Mouse (Mus musculus): ENCODE measurements at regions not wholly inside any gene's neighbourhood (a gene's known extent, or its start where the extent isn't known, plus 50 kb on each side); places are given as distances from the start of the nearest gene placed in this dataset.

DNA sequence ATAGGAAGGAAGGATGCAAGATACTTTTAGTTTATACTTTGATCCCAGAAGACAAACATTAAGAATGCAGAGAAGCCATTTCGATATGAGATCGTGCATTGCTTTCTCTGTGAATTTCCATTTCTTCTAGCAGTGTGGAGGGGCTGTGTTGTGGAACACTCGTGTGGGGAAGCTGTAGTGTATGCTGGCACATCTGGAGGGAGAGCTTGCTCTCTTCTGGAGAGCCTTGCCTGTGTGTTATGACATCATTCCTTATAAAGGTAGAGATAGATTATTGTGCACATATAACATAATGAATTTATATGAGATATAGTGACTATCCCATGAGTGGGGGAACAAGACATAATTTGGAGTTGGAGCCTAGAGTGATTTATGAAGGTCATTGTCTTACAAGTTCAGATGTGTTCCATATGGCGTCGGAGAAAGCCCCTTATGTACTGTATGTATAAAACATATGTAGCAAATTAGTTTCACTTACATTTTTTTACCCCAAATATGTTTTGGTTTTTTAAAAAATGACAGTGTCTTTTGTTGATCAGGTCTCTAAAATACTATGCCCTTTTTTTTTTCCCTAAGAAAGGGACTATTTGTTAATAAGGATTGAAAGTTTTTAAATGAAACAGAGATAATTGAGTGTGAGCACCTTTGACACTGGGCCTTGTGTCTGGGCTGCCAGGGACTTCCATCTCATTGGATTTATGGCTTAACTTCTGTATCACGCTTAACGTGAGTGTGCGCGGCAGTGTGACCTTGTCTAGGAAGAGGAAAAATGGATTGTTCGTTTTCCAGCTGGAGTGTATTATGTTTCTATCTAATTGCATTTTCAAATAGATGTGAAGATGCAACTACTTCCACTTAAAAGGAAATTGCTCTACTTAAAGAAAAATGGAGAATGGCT, 230.8 kb downstream of the Papss1 start:
- no peak for DNase-seq (ENCODE audit: low spot score in 2 of 2)

DNA sequence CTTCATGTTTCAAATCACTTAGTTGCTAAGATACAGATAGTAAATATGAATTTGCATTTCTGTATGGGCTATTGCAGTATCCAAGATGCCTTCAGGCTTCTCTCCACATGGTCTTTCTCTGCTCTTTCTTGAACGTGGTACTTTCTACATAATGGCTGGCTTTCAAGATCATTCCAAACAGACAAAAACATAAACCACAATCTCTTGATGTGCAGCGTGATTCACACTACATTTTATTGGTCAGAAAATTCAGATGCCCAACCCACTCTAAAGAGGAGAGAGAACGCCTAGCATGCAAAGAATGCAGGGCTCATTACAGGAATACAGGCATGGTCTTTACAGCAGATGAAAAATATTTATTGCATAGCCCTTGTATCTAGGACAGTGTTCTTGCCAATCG, 235.2 kb downstream of the Papss1 start:
- DNase-seq (ENCODE audit: low spot score in 2 of 2), result no peak

DNA sequence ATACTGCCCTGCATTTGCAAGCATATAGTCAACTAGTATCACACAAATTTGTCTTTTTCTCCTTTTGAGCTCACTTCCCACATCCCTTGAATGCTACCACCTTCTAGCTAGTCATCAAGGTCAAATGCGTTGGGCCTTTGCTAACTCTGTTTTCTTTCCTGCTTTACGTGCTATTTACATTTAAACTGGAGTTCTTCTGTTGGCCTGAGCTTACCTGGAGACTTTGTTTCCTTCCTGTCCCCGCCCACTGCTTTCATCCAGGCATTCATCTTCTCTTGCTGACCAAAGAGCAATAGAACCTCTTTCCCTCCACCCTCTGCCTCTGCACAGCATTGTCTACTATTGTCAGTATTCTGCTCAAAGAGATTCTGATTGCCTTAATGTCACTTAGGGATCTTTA, 237.0 kb downstream of the Papss1 start:
- no peak for DNase-seq (ENCODE audit: low spot score in 2 of 2)

DNA sequence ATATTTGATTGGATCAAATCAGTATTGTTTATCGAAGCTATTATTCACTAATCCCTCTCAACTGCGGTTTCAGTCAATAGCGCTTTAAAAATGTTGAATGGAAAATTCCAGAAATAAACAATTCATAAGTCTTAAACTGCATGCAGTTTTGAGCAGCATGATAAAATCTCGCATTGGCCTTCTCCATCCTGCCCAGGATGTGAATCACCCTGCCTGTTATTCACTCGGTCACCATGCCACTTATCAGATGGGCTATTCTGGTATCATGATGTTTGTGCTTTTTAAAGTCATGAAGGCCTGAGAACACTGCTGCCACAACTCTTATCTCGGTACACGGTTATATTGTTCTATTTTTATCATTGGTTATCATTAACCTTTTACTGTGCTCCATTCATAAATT, 238.3 kb downstream of the Papss1 start:
- no peak for DNase-seq (ENCODE audit: low spot score in 2 of 2)

DNA sequence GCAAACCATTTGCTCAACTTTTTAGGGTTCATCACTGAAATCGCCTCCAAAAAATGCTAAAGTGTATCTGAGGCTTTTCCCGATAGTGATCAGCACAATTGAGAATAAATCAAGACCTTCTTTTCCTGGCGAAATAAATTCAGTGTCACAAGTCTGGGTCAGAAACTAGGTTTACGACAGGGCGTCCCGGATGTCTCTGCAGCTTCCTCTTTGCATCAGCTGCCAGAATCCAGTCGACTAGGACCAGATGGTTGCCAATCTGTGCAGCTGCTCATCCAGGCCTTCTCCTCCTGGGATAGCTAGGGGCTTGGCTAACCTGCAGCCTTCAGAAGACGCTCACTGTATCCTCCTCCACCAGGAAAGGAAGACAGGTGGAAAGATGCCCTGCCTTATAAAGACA, 243.6 kb downstream of the Papss1 start:
- DNase-seq (ENCODE audit: low spot score in 2 of 2), result no peak

DNA sequence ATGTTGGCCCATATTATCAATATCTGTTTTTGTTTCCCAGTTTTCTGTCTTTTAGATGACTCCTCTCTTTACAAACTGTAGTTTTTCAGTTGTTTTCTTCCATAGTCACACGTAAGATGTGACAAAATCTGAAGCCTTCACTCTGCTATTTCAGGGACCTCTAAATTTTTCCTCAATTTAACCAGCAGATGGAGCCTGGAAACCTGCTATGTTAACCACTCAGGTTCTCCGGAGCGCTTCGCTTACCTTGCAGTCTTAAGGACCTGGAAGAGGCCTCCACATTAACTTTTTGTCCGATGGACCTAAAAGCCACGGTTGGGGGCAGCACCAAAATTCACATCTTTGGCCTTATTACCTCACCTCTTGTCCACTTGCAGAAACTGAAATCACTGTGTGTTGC, 248.4 kb downstream of the Papss1 start:
- no peak for DNase-seq (ENCODE audit: low spot score in 2 of 2)

DNA sequence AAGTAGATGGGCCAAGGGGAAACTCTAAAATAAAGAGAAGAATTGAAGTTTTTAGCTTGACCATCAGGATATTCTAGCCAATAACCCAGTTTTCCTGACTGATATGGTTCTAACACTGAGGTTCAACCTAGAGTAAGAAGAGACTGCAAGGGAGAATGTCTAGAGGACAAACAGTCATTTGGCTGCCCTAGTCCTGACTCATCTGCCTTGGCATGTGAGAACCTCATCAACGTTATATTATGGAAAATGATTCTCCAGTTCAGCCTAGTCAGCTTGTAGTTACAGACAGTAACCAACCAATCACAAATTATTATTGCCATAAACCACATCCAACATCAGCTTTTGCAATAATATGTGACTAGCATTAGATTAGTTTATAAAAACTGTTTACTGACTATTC, 254.2 kb downstream of the Papss1 start:
- no peak for DNase-seq (ENCODE audit: low spot score in 2 of 2)

DNA sequence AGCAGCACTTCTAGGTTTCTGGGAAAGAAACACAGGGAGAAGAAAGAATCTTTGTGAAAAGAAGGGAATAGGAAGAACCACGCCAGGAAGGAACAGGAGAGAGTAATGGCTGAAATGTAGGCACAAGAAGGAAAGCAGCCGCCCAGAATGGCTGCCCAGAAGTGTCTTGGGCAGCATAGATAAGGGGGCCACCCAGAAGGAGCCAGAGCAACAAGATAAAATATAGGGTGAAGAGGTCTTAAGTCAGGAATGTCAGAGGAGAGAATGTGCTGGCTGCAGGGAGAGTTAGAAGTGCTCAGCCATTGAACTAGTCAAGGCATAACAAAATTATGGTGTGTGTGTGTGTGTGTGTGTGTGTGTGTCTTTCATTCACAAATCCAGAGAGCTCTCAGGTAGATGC, 227.7 kb upstream of the Dkk2 start:
- DNase-seq (ENCODE audit: low spot score in 2 of 2), result no peak

DNA sequence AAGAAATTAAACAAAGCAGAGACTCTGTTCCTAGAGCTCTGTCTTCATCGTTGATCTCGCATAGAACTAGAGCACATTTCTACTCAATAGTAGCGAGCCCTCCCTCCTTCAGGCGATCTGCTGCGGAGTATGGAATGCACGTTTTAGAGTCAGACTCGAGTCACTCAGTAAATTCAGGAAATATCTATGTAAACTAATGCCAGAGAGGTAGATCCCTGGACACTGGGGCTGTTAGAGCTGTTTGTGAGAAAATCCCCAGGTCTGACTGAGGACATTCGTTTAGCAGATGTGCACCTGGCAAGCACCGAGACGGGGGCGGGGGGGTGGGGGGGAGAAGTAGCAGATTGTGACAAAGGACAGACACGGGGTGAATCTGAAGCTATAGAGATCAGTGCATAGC, 226.0 kb upstream of the Dkk2 start:
- no peak for DNase-seq (ENCODE audit: low spot score in 2 of 2)

DNA sequence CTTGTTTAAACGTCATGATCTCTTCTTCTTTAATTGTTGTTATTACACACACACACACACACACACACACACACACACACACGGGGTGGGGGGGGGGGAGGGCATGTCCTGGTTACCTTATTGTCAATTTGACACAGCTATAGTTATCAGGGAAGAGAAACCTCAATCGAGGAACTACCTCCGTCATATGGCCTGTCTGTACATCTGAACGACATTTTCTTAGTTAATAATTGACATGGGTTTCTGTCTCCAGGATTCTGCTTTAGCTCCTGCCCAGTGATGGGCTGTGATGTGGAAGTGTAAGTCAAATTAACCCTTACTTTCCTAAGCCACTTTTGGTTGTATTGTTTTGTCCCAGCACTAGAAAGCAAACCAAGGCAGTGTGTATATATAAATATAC, 220.0 kb upstream of the Dkk2 start:
- no peak for DNase-seq (ENCODE audit: low spot score in 2 of 2)

DNA sequence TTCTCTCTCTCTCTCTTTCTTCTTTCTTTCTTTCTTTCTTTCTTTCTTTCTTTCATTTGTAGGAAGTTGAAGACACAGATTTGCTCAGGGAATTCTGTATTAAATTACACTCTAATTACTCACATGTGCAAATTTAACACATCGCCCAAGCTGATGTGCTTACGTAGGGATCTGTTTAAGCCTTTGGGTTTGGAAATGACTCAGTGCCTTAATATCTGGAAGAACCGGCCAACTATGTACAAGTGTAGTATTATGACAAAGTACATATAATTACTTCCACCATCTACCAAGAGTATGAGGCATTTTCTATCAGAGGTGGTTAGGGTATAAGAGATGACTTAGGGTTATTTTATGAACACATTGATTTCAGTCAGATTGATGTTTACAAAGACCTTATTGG, 217.8 kb upstream of the Dkk2 start:
- no peak for DNase-seq (ENCODE audit: low spot score in 2 of 2)

DNA sequence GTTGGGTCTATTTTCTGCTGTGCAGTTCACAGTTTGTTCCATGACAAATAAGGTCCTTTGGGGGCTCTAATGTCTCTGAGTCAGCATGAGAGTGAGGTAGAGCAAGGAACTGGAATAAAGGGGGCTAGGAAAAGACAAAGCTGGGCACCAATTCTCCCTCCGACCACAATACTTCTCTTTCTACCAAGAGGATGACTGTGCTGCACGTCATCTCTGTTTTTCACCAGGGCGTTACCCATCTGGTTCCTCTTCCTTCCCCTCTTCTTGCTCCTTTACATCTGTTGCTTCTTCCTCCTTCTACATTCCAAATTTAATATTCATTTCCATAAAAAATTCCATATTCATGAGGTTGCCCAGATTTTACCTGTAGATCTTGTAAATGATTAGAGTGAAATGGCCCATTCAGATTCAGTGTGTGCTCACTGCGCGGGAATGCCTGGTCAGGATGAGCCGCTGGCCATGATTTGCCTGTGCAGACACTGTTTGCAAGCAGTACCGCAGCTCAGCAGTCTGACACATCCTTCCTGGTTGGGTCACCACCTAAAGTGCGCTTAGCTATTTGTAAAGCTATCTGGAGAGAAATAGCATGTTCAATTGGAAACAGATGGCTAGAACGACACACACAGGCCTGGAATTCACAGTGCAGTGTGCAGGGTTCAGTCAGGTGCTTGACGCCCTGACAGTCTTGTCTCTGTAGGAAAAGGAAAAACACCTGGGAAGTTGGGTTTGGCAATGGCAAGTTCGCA, 216.7 kb upstream of the Dkk2 start:
- DNase-seq (ENCODE audit: low spot score in 2 of 2), result no peak

DNA sequence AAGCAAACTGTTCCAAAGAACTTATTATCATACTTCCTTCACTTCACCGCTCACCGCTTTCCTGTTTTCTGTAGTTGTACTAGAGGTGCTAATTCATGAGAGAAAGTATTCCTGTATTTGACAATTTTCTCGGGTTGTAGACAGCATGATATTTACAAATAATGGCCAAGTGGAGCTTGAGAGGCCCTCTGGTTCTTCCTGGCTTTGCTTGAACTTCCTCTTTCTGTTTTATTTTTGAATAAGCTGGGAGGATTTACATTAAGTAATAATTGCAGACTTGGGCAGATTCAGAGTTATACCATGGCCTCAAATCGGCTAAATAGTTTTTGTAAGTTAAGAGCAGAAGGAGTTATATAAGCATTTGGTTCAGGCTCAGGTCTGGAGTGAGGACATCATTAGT, 215.8 kb upstream of the Dkk2 start:
- DNase-seq (ENCODE audit: low spot score in 2 of 2), result no peak

DNA sequence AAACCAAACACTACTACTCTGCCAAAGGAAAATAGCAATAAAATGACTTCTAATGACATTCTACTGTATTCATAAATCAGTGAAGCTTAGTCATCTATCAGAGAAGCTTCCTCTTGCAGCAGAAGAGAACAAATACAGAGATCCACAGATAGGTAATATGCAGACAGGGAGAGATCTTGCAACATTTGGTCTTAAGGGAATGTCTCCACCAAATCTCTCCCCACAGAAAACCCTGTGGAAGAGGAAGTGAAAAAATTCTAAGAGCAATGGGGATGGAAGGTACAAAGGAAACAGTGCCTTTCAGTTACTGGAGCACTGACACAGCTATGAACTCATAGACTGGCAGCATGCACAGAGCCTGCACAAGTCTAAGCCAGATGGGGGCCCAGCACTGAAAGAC, 202.4 kb upstream of the Dkk2 start:
- DNase-seq (ENCODE audit: low spot score in 2 of 2), result no peak

DNA sequence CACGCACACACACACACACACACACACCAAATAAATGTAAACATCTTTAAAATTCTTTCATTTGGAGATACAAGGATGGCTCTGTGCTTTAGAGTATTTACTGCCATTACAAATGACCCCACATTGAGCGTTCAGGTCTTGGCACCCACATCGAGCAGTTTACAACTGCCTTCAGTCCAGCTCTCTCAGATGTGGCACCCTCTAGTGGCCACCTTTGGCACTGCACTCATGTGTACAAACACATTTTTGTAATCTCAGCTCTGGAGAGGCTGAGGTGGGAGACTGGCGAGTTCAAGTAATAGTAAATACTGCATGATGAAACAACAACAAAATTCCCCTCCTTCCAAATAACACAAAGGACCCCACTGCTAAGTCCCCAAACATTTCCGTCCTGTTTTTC, 198.6 kb upstream of the Dkk2 start:
- no peak for DNase-seq (ENCODE audit: low spot score in 2 of 2)

DNA sequence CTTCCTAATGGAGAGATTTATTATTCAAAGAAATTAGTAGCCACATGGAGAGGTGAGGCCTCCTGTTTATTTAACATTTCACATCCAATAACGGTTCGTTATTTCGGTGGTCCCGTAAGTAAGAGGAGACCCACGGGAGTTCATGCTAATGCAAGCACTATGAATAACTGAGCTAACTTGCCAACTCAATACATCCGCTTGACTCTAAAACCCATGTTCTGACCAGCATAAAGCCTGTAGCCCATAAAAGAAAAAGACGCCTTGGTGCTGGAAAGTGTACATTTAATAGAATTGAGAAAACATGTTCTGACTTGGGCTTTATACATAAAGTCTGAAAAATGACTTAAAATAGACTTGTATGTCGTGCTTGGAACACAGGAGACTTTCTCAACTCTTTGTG, 198.1 kb upstream of the Dkk2 start:
- no peak for DNase-seq (ENCODE audit: low spot score in 2 of 2)

DNA sequence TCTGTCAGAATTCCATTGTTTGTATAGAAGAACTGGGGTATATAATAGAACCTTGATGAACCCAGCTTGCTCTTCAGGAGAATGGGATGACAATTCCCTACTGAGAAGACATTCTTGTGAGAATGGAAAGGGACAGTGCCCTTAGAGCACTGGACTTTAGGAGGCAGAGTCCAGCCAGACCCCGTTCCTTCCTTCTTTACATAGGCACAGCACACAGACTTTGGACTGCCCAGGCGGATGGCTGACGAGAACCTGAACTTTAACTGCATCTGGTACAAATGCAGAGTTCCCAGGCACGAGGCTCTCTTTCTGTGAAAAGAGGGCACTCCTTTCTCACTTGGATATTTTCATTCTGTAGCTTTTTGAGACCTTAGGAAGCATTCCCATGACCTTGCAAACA, 197.4 kb upstream of the Dkk2 start:
- DNase-seq (ENCODE audit: low spot score in 2 of 2), result no peak

DNA sequence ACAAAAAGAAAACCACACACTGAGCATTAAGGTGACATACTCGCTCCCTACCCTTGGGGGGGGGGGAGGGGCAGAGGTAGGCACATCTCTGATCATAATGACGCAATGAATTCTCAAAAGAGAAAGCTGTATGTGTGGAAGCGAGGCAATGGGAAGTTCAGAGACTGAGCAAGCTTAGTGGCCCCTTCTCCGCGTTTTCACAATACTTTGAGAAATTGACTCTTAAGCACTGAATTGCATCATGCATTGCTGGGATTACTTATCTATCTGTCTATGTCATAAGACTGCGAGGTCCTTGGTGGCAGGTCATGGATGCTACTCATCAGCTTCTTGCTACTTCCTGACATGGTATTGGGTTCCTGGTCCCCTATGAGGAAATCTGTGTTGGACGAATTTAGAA, 193.2 kb upstream of the Dkk2 start:
- DNase-seq (ENCODE audit: low spot score in 2 of 2), result no peak

DNA sequence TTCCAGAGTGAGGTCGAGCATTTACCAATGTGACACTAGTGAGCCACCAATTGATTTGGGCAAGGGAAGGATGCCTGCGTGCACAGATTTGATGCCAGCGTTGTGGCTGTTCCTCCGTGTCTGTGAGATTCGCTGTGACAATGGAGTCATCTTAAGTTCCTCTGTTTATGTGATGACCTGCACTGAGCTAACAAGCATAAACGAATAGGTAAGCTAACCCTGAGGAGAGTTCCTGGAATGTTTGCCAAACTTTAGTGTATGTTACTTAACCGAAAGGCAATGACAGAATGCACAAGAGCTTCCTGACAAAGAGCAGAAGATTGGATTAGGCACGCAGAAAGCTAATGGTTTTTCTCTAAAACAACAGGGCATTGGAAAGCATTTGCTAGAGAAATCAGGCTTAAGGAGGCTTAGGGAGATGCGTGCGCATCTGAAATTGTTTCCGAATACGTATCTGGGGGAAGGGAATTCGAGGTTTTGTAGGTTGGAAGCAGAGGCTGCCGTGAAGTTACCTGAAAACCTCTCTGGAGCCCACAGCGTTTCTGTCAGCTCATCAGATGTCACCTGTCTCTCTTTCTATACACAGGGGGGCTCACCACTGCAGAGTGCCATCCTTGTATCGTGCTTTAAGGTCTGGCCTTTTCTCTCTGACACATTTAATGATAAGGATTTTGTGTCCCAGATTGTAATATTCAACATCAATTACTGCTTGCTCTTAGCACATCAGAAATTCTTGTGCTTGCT, 191.9 kb upstream of the Dkk2 start:
- no peak for DNase-seq (ENCODE audit: low spot score in 2 of 2)

DNA sequence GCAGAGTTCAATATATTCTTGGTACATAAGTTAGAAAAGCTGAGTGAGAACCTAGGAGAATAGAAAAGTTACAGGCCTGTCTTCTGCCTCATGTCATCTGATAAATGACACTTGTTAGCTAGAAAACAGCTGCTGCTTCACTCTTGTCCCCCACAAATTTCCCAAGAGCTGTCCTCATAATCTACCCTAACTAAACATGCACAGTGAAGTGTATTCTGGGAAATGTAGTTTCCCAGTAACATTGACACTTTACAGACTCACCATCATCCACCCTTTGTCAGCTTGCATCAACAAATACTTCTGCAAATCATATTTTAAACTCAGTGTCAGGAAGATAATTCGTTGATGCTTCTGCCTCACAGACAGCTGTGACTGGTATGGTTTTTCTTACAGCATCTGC, 190.0 kb upstream of the Dkk2 start:
- no peak for DNase-seq (ENCODE audit: low spot score in 2 of 2)

DNA sequence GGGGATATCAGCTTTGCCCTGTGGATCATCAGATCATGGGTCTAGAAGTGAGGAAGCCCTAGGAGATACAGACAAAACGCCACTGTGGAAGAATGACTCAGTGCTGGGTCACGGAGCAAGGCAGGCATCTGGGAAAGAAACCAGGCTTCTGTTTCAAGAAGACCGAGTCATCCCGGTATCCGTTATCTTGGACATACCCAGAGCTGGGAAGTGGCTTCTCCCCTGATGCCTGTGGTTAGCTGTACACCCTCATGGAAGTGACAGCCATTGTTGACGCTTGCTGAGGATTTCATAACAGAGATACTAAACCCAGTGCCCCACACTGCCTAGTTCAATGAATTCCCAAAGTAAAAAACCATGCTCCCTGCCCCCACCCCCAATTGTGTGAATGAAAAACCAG, 171.6 kb upstream of the Dkk2 start:
- no peak for DNase-seq (ENCODE audit: low spot score in 2 of 2)

DNA sequence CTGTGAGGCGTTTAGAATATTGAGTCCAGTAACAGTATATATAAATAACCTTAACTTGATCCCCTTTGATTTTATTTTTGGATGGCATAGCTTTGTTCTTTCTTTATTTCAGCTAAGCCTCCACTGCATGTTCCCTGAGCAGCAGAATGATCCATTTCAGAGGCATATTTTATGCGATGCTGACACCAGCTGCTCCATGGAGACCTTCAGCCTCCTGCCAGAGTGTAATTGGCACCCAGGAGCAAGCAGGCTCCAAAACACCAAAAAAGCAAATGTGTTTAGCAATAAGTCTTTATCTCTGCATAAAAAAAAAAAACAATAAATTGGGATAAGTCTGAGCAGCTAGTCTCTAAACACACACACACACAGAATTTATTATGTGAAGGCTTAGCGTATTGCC, 170.7 kb upstream of the Dkk2 start:
- DNase-seq (ENCODE audit: low spot score in 2 of 2), result no peak
